8 mouse cellular contexts compared by ENCODE assay signal in genomic region chr14:55003878-55004855, GRCm38 (mm10). TPM values are rescaled to one million over a fixed set of nuclear protein-coding genes. Genes with fewer than 3 reads are reported as not detected.
DNase-seq lines count a peak whose midpoint lies in the region.

No protein-coding gene starts in this region.

- DNase-seq in cerebellum, postnatal 25 days: peak; percentile 27 to 41
- no peak for DNase-seq in cerebellum, adult 9-11 months
- peak; percentile 44 for DNase-seq in retina, adult 2 months (ENCODE audit: low read depth, low spot score)
- DNase-seq in retina, embryonic 14.5 days (ENCODE audit: low spot score): no peak
- peak; percentile 59 to 68 for DNase-seq in heart, postnatal 36 days
- peak; percentile 44 for DNase-seq in testis, postnatal 14 days (ENCODE audit: low spot score)
- DNase-seq in cerebellum, adult 18-20 months: no peak
- DNase-seq in MN1 (ENCODE audit: low spot score): no peak

- intact Hi-C loops in heart, postnatal 36 days (cut with DNase I): no loop called here

RNA-seq across cellular contexts. Expression of gene Myh7, which starts 9.7 kb away (rescaled TPM):
- total RNA-seq in heart, postnatal 36 days (2021): 1,000 to 10,000 TPM; 2,242 to 2,437 TPM

RNA-seq across cellular contexts. Expression of gene Ngdn, which starts 11.1 kb away (rescaled TPM):
- total RNA-seq in heart, postnatal 36 days (2021): 10 to 100 TPM; 25.6 to 29.3 TPM

RNA-seq across cellular contexts. Expression of gene Gm17428, which starts 27.4 kb away (rescaled TPM):
- total RNA-seq in heart, postnatal 36 days (2021): not detected

RNA-seq across cellular contexts. Expression of gene Myh6, which starts 37.4 kb away (rescaled TPM):
- over 10,000 TPM; 23,066 to 24,862 TPM for total RNA-seq in heart, postnatal 36 days (2021)

Comparison
In these comparisons a context has a peak if more than half of its experiments do, and no peak if none do; other contexts are left out.
1. DNase-seq: peak in cerebellum, postnatal 25 days (2 of 2), retina, adult 2 months (single experiment), heart, postnatal 36 days (2 of 2) and testis, postnatal 14 days (single experiment); none in cerebellum, adult 9-11 months (single experiment), retina, embryonic 14.5 days (single experiment), cerebellum, adult 18-20 months (0 of 2) and MN1 (single experiment).